Mouse (Mus musculus): ENCODE results near the gene Mab21l1. TPM values are rescaled to one million over a fixed set of nuclear protein-coding genes. Genes with fewer than 3 reads are reported as not detected.
A peak's percentile ranks its signal among the peaks of the same experiment; 100 is the strongest.

The Mab21l1 gene
- 167 and 174 TPM in 2 replicates for polyA plus RNA-seq (2015; fragmentation: Nextera tagmentation; extraction: Ambion mirVana)

GRCm38 (mm10) chr3:55782056-55782687 lies at the start of gene Mab21l1:
Gene Mab21l1 (plus strand): TSS chr3:55782510.
- Histone ChIP-seq H3K27me3 (peaks cover 20% of the 10 kb centered on the region; the same call in 1 of the 2 replicates), H3K4me1 (replicated peaks) (peaks cover 57% of the 10 kb centered on the region)
- WGBS, result 3% methylated on average over 16 of the region's 16 CpGs

GRCm38 (mm10) chr3:55733665-55734064 lies 48.6 kb upstream of the Mab21l1 start:
- Histone ChIP-seq H3K4me2 (no peak overlapping the region), H3K4me1 (replicated peaks) (peaks cover 4% of the 10 kb centered on the region), H3K9me3 (no peaks in the 10 kb centered on the region), H3K9ac (no peak overlapping the region), H3K36me3 (no peaks in the 10 kb centered on the region), H3K27me3 (no peaks in the 10 kb centered on the region), H3K4me3 (no peak overlapping the region), H3K27ac (no peak overlapping the region)
- 53% methylated on average over 6 of the region's 6 CpGs for WGBS
- no peak for ATAC-seq (ENCODE audit: low FRiP score)

More at GRCm38 (mm10) chr3:55782056-55782687, at the start of gene Mab21l1:
- Histone ChIP-seq H3K9ac (peak within 1 kb of the TSS; percentile 97), H3K4me2 (peak within 1 kb of the TSS; percentile 69), H3K9me3 (no peaks in the 10 kb centered on the region), H3K4me3 (peak within 1 kb of the TSS; percentile 65), H3K27ac (peak within 1 kb of the TSS; percentile 98), H3K36me3 (no peaks in the 10 kb centered on the region)
- peak; percentile 72 for ATAC-seq (ENCODE audit: low FRiP score)

- peaks cover 26% of the 10 kb centered on the region for H3K4me1 ChIP-seq (replicated peaks)
- peak overlapping the region; percentile 88 for H3K27ac ChIP-seq
- 35% methylated on average over 6 of the region's 6 CpGs for WGBS
- H3K4me2 ChIP-seq, result no peak overlapping the region
- peak; percentile 71; the same call in 1 of the 2 replicates for ATAC-seq (ENCODE audit: low FRiP score)
- no peaks in the 10 kb centered on the region for H3K9me3 ChIP-seq
- no peak overlapping the region for H3K4me3 ChIP-seq
- no peaks in the 10 kb centered on the region for H3K27me3 ChIP-seq
- H3K36me3 ChIP-seq, result no peaks in the 10 kb centered on the region
- H3K9ac ChIP-seq, result no peak overlapping the region
Observed at GRCm38 (mm10) chr3:55741428-55741827, 40.9 kb upstream of the Mab21l1 start.

GRCm38 (mm10) chr3:55742218-55742617 lies 40.1 kb upstream of the Mab21l1 start:
- peak; percentile 37; the same call in 1 of the 2 replicates for ATAC-seq (ENCODE audit: low FRiP score)
- H3K4me2 ChIP-seq, result no peak overlapping the region
- peak overlapping the region; percentile 88 for H3K27ac ChIP-seq
- peaks cover 26% of the 10 kb centered on the region for H3K4me1 ChIP-seq (replicated peaks)
- no peaks in the 10 kb centered on the region for H3K9me3 ChIP-seq
- H3K4me3 ChIP-seq, result no peak overlapping the region
- no peak overlapping the region for H3K9ac ChIP-seq
- 73% methylated on average over 5 of the region's 5 CpGs for WGBS
- H3K36me3 ChIP-seq, result no peaks in the 10 kb centered on the region
- H3K27me3 ChIP-seq, result no peaks in the 10 kb centered on the region

- peak overlapping the region; percentile 19; the same call in 1 of the 2 replicates for H3K9ac ChIP-seq
- WGBS, result 55% methylated on average over 4 of the region's 4 CpGs
- H3K4me3 ChIP-seq, result no peak overlapping the region
- H3K27me3 ChIP-seq, result no peaks in the 10 kb centered on the region
- H3K36me3 ChIP-seq, result no peaks in the 10 kb centered on the region
- H3K4me2 ChIP-seq, result no peak overlapping the region
- peaks cover 27% of the 10 kb centered on the region for H3K4me1 ChIP-seq (replicated peaks)
- ATAC-seq (ENCODE audit: low FRiP score), result peak; percentile 76
- peak overlapping the region; percentile 88 for H3K27ac ChIP-seq
- H3K9me3 ChIP-seq, result no peaks in the 10 kb centered on the region
Observed at GRCm38 (mm10) chr3:55742654-55743053, 39.7 kb upstream of the Mab21l1 start.

- WGBS, result 76% methylated on average over 5 of the region's 5 CpGs
- no peaks in the 10 kb centered on the region for H3K9me3 ChIP-seq
- ATAC-seq (ENCODE audit: low FRiP score), result no peak
- H3K4me1 ChIP-seq (replicated peaks), result peaks cover 36% of the 10 kb centered on the region
- H3K4me3 ChIP-seq, result no peak overlapping the region
- H3K27ac ChIP-seq, result peak overlapping the region; percentile 58; the same call in 1 of the 2 replicates
- H3K4me2 ChIP-seq, result no peak overlapping the region
- H3K27me3 ChIP-seq, result no peaks in the 10 kb centered on the region
- H3K9ac ChIP-seq, result no peak overlapping the region
- H3K36me3 ChIP-seq, result no peaks in the 10 kb centered on the region
Observed at GRCm38 (mm10) chr3:55743885-55744284, 38.4 kb upstream of the Mab21l1 start.

GRCm38 (mm10) chr3:55750445-55751065 lies 31.8 kb upstream of the Mab21l1 start:
- Histone ChIP-seq H3K9me3 (no peaks in the 10 kb centered on the region), H3K9ac (no peak overlapping the region; the same call in 1 of the 2 replicates), H3K4me1 (replicated peaks) (peaks cover 55% of the 10 kb centered on the region), H3K27me3 (no peaks in the 10 kb centered on the region), H3K4me3 (no peak overlapping the region), H3K4me2 (no peak overlapping the region), H3K27ac (peak overlapping the region; percentile 92), H3K36me3 (no peaks in the 10 kb centered on the region)
- WGBS, result 37% methylated on average over 11 of the region's 11 CpGs
- ATAC-seq (ENCODE audit: low FRiP score), result peak; percentile 80

- ATAC-seq (ENCODE audit: low FRiP score), result no peak
- Histone ChIP-seq H3K27ac (peak overlapping the region; percentile 92), H3K36me3 (no peaks in the 10 kb centered on the region), H3K9me3 (no peaks in the 10 kb centered on the region), H3K27me3 (no peaks in the 10 kb centered on the region), H3K4me3 (no peak overlapping the region), H3K9ac (no peak overlapping the region), H3K4me2 (no peak overlapping the region), H3K4me1 (replicated peaks) (peaks cover 63% of the 10 kb centered on the region)
- 27% methylated on average over 5 of the region's 5 CpGs for WGBS
Observed at GRCm38 (mm10) chr3:55751363-55751762, 30.9 kb upstream of the Mab21l1 start.

- Histone ChIP-seq H3K36me3 (no peaks in the 10 kb centered on the region), H3K9ac (no peak overlapping the region), H3K27ac (no peak overlapping the region), H3K4me2 (no peak overlapping the region), H3K27me3 (no peaks in the 10 kb centered on the region), H3K9me3 (no peaks in the 10 kb centered on the region), H3K4me3 (no peak overlapping the region), H3K4me1 (replicated peaks) (peaks cover 70% of the 10 kb centered on the region)
- ATAC-seq (ENCODE audit: low FRiP score), result no peak
- 80% methylated on average over 4 of the region's 4 CpGs for WGBS
Observed at GRCm38 (mm10) chr3:55752558-55752957, 29.8 kb upstream of the Mab21l1 start.

GRCm38 (mm10) chr3:55753872-55754271 lies 28.4 kb upstream of the Mab21l1 start:
- 88% methylated on average over 6 of the region's 6 CpGs for WGBS
- no peaks in the 10 kb centered on the region for H3K36me3 ChIP-seq
- H3K9ac ChIP-seq, result no peak overlapping the region
- ATAC-seq (ENCODE audit: low FRiP score), result no peak
- H3K27me3 ChIP-seq, result no peaks in the 10 kb centered on the region
- peaks cover 67% of the 10 kb centered on the region for H3K4me1 ChIP-seq (replicated peaks)
- no peak overlapping the region for H3K4me2 ChIP-seq
- no peak overlapping the region for H3K4me3 ChIP-seq
- no peaks in the 10 kb centered on the region for H3K9me3 ChIP-seq
- peak overlapping the region; percentile 4; the same call in 1 of the 2 replicates for H3K27ac ChIP-seq

- H3K36me3 ChIP-seq, result no peaks in the 10 kb centered on the region
- no peak overlapping the region for H3K9ac ChIP-seq
- peaks cover 62% of the 10 kb centered on the region for H3K4me1 ChIP-seq (replicated peaks)
- H3K27me3 ChIP-seq, result no peaks in the 10 kb centered on the region
- H3K4me3 ChIP-seq, result no peak overlapping the region
- no peak for ATAC-seq (ENCODE audit: low FRiP score)
- no peaks in the 10 kb centered on the region for H3K9me3 ChIP-seq
- no peak overlapping the region for H3K4me2 ChIP-seq
- WGBS, result 60% methylated on average over 6 of the region's 6 CpGs
- H3K27ac ChIP-seq, result peak overlapping the region; percentile 69
Observed at GRCm38 (mm10) chr3:55754981-55755608, 27.2 kb upstream of the Mab21l1 start.

- no peak overlapping the region for H3K4me2 ChIP-seq
- no peaks in the 10 kb centered on the region for H3K9me3 ChIP-seq
- WGBS, result 23% methylated on average over 11 of the region's 11 CpGs
- H3K27me3 ChIP-seq, result no peaks in the 10 kb centered on the region
- peak overlapping the region; percentile 56 for H3K9ac ChIP-seq
- peak overlapping the region; percentile 87 for H3K27ac ChIP-seq
- H3K4me1 ChIP-seq (replicated peaks), result peaks cover 53% of the 10 kb centered on the region
- peak; percentile 64 for ATAC-seq (ENCODE audit: low FRiP score)
- no peaks in the 10 kb centered on the region for H3K36me3 ChIP-seq
- no peak overlapping the region for H3K4me3 ChIP-seq
Observed at GRCm38 (mm10) chr3:55755805-55756601, 26.3 kb upstream of the Mab21l1 start.
